Mouse (Mus musculus) hindbrain, embryonic 15.5 days (tissue): ENCODE results near the gene Slc5a6. TPM values are rescaled to one million over a fixed set of nuclear protein-coding genes. Genes with fewer than 3 reads are reported as not detected.

Experiments
- ATAC-seq: fragments of 200-750 bp; cut with Nextera tagmentation; 2 replicates; pipeline ENCODE4 v1.8.0; 2017; ENCODE audit warnings: low read depth, moderate number of reproducible peaks, moderate TSS enrichment; ENCODE audit not compliant: low FRiP score
- H3K27ac ChIP-seq: fragments of 300-500 bp; sonication (generic); replicated peaks from 2 replicates; pipeline ENCODE4 v1.5.1; 2015; ENCODE audit warnings: mild to moderate bottlenecking, inconsistent platforms
- H3K27me3 ChIP-seq: fragments of 300-500 bp; sonication (generic); 2 replicates; pipeline ENCODE4 v1.6.1; 2015; ENCODE audit warnings: control low read depth, inconsistent platforms
- H3K36me3 ChIP-seq: fragments of 300-500 bp; sonication (generic); 2 replicates; pipeline ENCODE4 v1.6.1; 2015; ENCODE audit warnings: control low read depth, inconsistent platforms
- H3K4me1 ChIP-seq: fragments of 300-500 bp; sonication (generic); replicated peaks from 2 replicates; pipeline ENCODE4 v1.6.1; 2015; ENCODE audit warnings: control low read depth, inconsistent platforms
- H3K4me2 ChIP-seq: fragments of 300-500 bp; sonication (generic); 2 replicates; pipeline ENCODE4 v1.6.1; 2015; ENCODE audit warnings: moderate library complexity, mild to moderate bottlenecking, inconsistent platforms
- H3K4me3 ChIP-seq: fragments of 300-500 bp; sonication (generic); 2 replicates; pipeline ENCODE4 v1.5.1; 2015; ENCODE audit warnings: mild to moderate bottlenecking, inconsistent platforms
- H3K9ac ChIP-seq: fragments of 300-500 bp; sonication (generic); 2 replicates; pipeline ENCODE4 v1.6.1; 2015; ENCODE audit warnings: inconsistent platforms
- H3K9me3 ChIP-seq: fragments of 300-500 bp; sonication (generic); 2 replicates; pipeline ENCODE4 v1.6.1; 2016; ENCODE audit warnings: control low read depth, inconsistent platforms
- WGBS: fragments of 180-500 bp; shearing (Covaris S2); methylation state at CpG from one replicate; pipeline ENCODE4 v1.1.7; 2015; 5-methylcytosine and 5-hydroxymethylcytosine counted together
- polyA plus RNA-seq: library from polyadenylated mRNA; unstranded; fragments of >200 nt; fragmentation: Nextera tagmentation; extraction: Ambion mirVana; gene quantifications from 2 replicates; pipeline ENCODE4 v1.2.1, GENCODE M21; 2015

Gene Slc5a6
- polyA plus RNA-seq, 1 experiment from 2014 or later: 26.1 TPM

DNA sequence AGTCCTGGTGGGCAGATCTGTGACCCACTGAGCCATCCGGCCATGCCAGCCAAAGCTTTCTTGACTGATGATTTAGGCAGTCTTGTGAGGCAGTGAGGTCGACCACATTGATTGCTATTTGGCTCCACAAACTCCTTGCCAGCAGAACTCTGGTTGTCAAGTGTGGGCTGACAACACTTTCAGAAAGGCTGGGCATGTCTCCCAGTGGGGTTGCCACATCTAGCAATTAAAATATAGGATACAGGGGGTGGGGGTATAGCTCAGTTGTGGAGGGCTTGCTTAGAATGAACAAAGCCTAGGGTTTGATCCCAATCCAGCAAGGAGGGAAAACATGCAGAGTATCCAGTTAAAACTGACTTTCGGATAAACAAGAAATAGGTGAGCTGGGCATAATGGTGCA is 54.6 kb downstream of the Slc5a6 start:
- H3K4me3 ChIP-seq: no peak overlapping the region
- no peak overlapping the region for H3K9ac ChIP-seq
- H3K36me3 ChIP-seq: no peaks in the 10 kb centered on the region
- 72% methylated on average over 3 of the region's 3 CpGs for WGBS
- no peak overlapping the region for H3K4me2 ChIP-seq
- H3K4me1 ChIP-seq: no peaks in the 10 kb centered on the region
- no peak for ATAC-seq
- H3K27me3 ChIP-seq: no peaks in the 10 kb centered on the region
- H3K9me3 ChIP-seq: no peaks in the 10 kb centered on the region
- H3K27ac ChIP-seq: no peak overlapping the region

DNA sequence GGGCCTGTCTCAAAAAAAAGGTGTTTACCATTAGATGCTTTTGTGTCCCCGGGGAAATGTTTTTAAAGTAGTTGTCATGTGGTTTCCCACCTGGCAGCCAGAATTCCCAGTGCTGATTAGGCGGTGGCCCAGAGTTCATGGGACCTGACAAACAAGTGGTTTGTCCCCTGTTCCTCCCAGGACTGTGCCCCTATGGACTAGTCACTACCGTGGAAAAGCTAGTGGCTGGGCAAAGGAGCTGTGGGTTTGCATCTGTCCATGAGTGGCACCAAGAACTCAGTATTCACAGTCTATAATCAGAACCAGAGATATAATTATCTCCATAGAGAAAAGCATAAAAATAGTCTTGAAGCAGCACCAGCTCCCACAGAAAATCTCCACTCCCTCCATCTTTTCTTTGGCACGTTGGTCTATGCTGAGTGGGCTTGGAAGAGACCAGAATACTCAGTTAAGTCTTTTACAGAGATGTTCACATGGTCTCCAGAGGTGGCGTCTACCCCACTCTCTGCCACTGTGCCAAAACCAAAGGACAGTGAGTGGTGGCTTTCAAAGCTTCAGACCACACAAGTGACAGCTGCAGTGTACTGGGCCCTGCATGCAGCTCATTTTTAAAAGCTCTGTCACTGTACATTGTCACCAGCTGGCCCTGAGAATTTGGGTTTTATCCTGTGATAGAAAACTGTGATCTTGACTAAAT is 55.6 kb downstream of the Slc5a6 start:
- ATAC-seq: no peak
- Histone ChIP-seq H3K27me3 (no peaks in the 10 kb centered on the region), H3K4me2 (no peak overlapping the region), H3K9me3 (no peaks in the 10 kb centered on the region), H3K36me3 (no peaks in the 10 kb centered on the region), H3K9ac (no peak overlapping the region), H3K4me1 (no peaks in the 10 kb centered on the region), H3K27ac (no peak overlapping the region), H3K4me3 (no peak overlapping the region)
- WGBS: 77% methylated on average over 5 of the region's 5 CpGs

Other genes starting within 250 kb of the Slc5a6 start
- 138 and 157 TPM in 2 replicates for gene Mapre3, start 234.3 kb downstream of the Slc5a6 start, polyA plus RNA-seq
- gene Tmem214, start 180.9 kb downstream of the Slc5a6 start, polyA plus RNA-seq: 65.3 and 67.7 TPM in 2 replicates
- 20.6 and 25.7 TPM in 2 replicates for gene Agbl5, start 160.2 kb downstream of the Slc5a6 start, polyA plus RNA-seq
- gene Ost4, start 141.1 kb downstream of the Slc5a6 start, polyA plus RNA-seq: 242 and 266 TPM in 2 replicates
- 17.0 and 17.5 TPM in 2 replicates for gene Emilin1, start 135.5 kb downstream of the Slc5a6 start, polyA plus RNA-seq
- gene Khk, start 127.5 kb downstream of the Slc5a6 start, polyA plus RNA-seq: 9.9 and 10.7 TPM in 2 replicates
- gene Cgref1, start 103.3 kb downstream of the Slc5a6 start, polyA plus RNA-seq: 67.3 and 68.4 TPM in 2 replicates
- gene Preb, start 88.6 kb downstream of the Slc5a6 start, polyA plus RNA-seq: 103 and 124 TPM in 2 replicates
- not detected in 2 replicates for gene Tcf23, start 80.3 kb downstream of the Slc5a6 start, polyA plus RNA-seq
- 161 and 176 TPM in 2 replicates for gene Atraid, start 612 bp downstream of the Slc5a6 start, polyA plus RNA-seq
- gene Cad, start 5.9 kb upstream of the Slc5a6 start, polyA plus RNA-seq: 15.7 and 16.9 TPM in 2 replicates
- not detected in 2 replicates for gene Dnajc5g, start 57.4 kb upstream of the Slc5a6 start, polyA plus RNA-seq
- 36.2 and 46.7 TPM in 2 replicates for gene Slc30a3, start 59.3 kb upstream of the Slc5a6 start, polyA plus RNA-seq
- not detected in 2 replicates for gene Trim54, start 67.8 kb upstream of the Slc5a6 start, polyA plus RNA-seq
- gene Ucn, start 89.9 kb upstream of the Slc5a6 start, polyA plus RNA-seq: not detected in 2 replicates
- gene Mpv17, start 105.3 kb upstream of the Slc5a6 start, polyA plus RNA-seq: 54.0 and 60.1 TPM in 2 replicates
- 1.6 and 2.7 TPM in 2 replicates for gene Gm29609, start 131.0 kb upstream of the Slc5a6 start, polyA plus RNA-seq
- 62.9 and 67.1 TPM in 2 replicates for gene Gtf3c2, start 131.2 kb upstream of the Slc5a6 start, polyA plus RNA-seq
- 115 and 118 TPM in 2 replicates for gene Snx17, start 144.3 kb upstream of the Slc5a6 start, polyA plus RNA-seq
- gene Eif2b4, start 144.5 kb upstream of the Slc5a6 start, polyA plus RNA-seq: 76.1 and 86.9 TPM in 2 replicates
- 16.2 and 17.4 TPM in 2 replicates for gene Zfp513, start 153.4 kb upstream of the Slc5a6 start, polyA plus RNA-seq
- 171 and 182 TPM in 2 replicates for gene Ppm1g, start 171.8 kb upstream of the Slc5a6 start, polyA plus RNA-seq
- 163 and 171 TPM in 2 replicates for gene Nrbp1, start 191.9 kb upstream of the Slc5a6 start, polyA plus RNA-seq
- gene Gm9970, start 192.3 kb upstream of the Slc5a6 start, polyA plus RNA-seq: 0.63 and 1.4 TPM in 2 replicates
- 2.6 and 3.6 TPM in 2 replicates for gene Krtcap3, start 202.8 kb upstream of the Slc5a6 start, polyA plus RNA-seq
- 31.5 and 40.0 TPM in 2 replicates for gene Ift172, start 242.2 kb upstream of the Slc5a6 start, polyA plus RNA-seq
- 103 and 114 TPM in 2 replicates for gene Fndc4, start 247.2 kb upstream of the Slc5a6 start, polyA plus RNA-seq
- gene Gckr, start 248.5 kb upstream of the Slc5a6 start, polyA plus RNA-seq: 0.19 and 0.24 TPM in 2 replicates